Mouse (Mus musculus) cerebellum, postnatal 4 days (tissue): Measurements from ENCODE around the gene Lrrc42.
A peak's percentile ranks its signal among the peaks of the same experiment; 100 is the strongest.

ENCODE experiments used
- DNase-seq, 2 experiments: peaks; one replicate each; pipeline ENCODE4 v3.0.0; 2022; ENCODE audit warnings: low spot score in 2 of 2, mixed read lengths in 1 of 2

The Lrrc42 gene

DNA sequence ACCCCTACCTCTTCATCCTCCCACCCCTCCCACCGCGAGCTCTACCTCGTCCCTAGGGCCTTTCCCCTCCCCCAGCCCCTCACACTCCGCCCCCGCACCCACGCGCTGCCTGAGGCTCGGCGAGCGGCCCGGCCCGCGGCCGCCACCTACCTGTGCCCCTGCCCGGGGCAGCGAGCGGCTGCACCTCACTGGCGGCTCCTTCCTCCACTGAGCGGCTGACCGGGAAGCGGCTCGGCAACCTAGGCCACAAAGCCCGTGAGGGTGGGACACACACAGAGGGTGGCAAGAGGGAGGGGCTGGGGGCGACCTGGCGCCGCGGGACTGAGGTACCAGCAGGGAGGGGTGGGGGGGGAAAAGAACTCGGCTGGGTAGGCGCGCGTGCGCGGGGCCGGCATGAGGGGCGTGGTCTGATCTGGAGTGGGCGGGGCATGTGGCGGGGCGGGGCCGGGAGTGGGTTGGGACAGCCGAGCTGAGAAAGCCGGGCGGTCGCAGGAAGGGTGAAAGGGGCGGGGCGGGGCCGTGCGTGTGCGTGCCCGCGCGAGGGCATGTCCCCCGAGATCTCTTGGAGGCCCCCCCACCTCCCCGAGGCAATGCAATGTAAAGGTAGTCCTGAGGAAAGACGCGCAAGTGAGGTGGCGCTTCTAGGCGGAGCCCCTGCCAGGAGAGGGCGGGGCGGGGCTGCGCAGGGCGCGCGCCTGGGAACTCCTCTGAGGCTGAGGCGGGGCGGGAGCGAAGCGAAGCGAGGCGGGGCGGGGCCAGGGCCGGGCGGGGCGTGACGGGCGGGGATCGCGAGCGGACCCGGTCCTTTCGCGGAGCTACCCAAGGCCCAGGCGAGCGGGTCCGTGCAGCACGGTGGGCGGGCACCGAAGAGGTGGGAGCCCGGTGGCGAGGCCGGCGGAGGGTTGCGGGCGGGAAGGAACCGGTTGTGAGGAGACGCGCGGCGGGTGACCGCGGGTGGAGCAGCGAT lies at the start of gene Lrrc42, which contains the start of gene Hspb11:
Lrrc42 (minus strand) TSS at position 408 of the 967 bp plus-strand sequence.
Hspb11 (plus strand) TSS at position 469 of the 967 bp plus-strand sequence.
- DNase-seq, result peak; percentile 88 to 95

DNA sequence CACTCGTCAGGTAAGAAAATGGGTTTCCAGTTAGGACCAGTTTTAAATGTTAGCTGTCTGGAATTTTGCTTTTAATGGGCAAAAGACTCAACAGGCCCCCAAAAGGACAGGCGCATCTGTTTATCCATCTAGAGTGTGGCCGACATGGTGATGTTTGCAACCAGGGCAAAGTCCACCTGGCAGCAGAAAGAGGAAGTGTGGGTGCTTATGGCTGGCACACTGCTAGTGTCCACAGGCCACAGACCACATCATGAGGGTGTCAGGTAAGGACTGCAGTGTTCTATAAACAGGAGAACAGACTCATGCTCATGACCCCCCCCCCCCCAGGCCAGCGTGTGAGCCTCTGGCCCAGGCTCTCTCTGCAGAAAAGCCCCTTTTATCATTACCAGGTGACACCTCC lies 49.5 kb upstream of the Lrrc42 start:
- DNase-seq, result no peak

DNA sequence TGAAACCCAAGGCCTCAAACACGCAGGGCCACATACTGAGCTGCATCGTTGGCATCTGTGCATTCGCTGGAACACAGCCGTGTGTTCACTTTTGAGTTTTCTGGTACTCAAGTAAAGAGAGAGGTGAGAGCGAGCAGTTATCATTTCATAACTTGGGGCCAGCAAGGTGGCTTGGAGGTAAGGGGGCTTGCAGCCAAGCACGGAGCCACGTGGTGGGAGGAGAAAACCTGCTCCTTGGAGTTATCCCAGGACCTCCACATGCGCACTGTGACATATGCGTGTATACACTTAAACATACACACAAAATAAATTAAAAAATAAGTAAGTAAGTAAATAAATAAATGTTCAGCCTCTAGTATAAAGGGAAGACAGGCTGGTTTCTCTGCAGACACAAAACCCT lies 48.9 kb upstream of the Lrrc42 start:
- DNase-seq, result no peak

DNA sequence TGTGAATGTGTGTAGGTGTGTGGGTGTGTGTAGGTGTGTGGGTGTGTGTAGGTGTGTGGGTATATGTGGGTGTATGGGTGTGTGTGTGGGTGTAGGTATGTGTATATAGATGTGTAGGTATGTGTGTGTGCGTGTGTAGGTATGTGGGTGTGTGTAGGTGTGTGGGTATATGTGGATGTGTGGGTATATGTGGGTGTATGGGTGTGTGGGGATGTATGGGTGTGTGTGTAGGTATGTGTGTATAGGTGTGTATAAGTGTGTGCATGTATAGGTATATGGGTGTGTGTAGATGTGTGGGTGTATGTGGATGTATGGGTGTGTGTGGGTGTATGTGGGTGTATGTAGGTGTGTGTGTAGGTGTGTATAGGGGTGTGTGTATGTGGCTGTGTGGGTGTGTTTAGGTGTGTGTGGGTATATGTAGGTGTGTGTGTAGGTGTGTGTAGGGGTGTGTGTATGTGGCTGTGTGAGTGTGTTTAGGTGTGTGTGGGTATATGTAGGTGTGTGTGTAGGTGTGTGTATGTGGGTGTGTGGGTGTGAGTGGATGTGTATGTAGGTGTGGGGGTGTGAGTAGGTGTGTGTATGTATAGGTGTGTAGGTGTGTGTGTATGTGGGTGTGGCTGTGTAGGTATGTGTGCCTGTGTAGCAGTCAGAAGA lies 47.7 kb upstream of the Lrrc42 start:
- no peak for DNase-seq

DNA sequence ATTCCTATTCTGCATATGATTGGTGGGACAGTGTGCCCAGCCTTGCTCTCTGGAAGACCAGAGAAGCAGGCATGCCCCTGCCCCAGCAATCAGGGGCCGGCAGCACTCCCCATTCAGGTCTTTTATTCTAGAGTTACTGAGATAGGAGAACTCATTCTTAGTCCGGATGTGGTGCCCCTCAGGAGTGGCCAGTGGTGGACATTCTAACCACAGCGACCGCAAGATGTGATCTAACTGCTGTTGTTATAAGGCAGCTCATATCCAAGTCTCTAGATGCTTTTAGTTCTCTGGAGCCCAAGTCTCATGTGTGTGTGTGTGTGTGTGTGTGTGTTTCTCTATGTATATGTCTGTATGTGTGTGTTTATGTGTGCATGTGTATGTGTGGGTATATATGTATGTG lies 47.0 kb upstream of the Lrrc42 start:
- DNase-seq, result no peak

DNA sequence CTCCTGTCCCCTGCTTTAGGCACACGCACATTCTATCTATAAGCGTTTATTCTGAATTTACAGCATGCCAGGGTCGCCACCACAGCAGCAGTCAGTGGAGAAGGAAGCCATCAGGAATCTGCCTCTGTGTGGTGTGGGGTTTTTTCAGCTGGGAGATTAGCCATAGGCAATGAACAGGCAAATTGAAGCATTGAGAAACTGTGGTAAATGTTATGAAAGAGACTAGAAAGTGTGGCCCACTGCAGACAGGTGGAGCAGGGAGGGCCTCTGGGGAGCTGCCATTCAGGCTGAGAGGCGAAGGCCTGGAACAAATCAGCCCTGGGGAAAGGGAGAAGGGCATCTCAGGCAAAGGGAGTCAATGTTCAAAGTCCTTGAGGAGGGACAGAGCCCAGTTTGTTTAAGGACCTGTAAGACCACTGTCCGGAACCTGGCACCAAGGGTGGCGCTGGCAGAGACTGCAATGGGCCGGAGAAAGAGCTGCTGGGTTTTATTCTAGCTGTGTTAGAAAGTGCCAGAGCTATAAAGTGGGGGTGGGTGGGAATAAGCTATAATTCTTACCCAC lies 46.5 kb upstream of the Lrrc42 start:
- no peak for DNase-seq

DNA sequence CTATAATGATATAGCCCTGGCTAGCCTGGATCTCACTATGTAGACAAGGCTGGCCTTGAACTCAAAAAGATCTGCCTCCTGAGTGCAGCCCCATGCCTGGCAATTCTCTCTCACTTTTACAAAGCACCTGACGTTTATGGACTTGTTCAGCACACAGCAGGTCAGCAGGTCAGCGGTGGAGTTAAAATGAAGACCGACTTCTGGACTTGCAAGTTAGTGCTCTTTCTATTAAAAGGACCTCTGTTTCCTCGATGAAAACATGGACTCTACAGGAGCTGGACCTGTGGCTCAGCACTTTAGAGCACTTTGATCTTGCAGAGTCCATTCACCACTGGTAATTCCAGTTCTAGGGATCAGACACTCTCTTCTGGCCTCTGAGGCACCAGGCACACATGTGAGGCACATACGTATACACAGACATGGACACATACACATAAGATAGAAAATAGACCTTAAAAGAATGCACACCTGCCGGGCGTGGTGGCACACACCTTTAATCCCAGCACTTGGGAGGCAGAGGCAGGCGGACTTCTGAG lies 44.8 kb upstream of the Lrrc42 start:
- no peak for DNase-seq

DNA sequence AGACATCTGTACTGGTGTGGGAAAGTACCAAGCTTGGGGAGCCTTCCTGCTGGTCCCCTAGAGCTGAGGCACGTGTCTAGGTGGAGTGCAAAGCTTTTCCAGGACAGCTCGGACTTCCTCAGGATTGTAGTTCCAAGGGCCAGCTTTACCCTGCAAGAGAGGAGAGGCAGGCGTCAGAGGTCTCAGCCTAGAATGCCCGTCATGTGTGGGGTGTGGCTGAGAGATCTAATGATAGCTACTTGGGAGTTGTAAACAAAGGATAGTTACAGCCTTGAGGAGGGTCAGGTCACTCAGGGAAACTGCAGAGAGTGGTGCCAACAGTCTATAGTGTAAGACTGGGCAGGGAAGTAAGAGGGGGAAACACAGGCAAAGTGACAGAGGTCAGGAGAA lies 38.9 kb upstream of the Lrrc42 start:
- no peak for DNase-seq

DNA sequence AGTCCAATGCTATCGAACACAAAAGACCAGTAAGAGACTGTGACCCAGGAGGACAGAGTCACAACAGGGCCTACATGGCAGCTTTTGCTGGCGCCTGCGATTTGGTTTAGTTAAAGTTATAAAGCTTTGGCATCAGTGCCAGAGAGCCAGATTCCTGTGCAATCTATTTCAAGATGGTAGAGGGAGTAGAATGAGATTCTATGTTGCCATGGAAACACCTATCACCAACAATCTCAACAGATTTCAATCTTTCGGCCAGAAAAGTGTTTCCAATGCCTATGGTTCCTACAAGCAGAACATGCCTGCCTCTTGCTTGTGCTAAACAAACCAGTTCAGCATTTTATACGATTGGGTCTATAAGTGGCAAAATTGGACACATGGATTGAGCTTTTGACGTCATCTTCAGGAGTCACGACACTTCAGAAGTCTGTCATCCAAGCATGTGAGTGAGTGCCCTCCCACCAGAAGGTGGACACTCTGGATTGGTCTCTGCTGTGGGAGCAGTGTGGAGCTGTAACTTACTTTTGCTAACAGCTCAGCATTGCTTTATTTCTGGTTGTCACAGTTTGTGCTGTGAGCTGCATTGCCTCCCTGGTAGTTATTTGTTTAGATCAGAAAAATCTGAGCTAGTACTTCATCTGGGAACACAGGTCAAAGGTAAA lies 38.4 kb upstream of the Lrrc42 start:
- no peak for DNase-seq

DNA sequence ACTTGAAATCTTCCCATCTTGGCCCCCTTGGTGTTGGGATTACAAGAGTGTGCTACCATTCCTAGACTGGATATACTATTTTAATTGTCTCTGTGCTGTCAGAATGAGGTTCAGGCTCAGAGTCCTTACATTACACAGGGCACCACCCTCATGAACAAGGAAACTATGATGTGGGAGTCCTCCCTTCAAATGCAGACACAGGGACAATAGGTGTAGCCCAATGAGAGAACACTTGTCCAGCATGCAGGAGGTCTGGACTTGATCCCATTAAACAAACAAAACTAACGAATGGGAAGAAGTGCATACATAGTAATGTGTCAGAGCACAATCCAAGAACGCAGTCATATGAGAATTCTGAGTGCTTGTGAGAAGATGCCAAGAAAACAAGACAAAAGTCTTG lies 34.2 kb upstream of the Lrrc42 start:
- DNase-seq, result no peak

DNA sequence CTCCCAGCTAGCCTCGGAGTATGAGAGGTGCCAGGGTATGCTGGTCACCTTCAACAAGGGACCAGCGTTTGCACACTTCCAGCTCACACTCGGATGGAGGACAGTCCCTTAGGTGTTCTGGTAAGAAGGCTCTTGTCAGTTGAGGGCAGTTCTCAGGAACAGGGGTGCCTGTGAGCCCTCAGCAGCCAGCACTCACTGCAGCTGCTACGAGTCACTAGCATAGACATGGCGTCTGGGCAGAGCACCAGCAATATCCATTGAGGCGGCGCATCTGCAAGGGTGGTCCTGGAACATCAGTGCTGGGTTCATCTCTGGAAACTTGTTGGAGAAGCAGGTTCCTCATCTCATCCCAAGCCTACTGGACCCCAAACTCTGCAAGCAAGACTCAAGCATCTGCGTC lies 33.1 kb upstream of the Lrrc42 start:
- no peak for DNase-seq

DNA sequence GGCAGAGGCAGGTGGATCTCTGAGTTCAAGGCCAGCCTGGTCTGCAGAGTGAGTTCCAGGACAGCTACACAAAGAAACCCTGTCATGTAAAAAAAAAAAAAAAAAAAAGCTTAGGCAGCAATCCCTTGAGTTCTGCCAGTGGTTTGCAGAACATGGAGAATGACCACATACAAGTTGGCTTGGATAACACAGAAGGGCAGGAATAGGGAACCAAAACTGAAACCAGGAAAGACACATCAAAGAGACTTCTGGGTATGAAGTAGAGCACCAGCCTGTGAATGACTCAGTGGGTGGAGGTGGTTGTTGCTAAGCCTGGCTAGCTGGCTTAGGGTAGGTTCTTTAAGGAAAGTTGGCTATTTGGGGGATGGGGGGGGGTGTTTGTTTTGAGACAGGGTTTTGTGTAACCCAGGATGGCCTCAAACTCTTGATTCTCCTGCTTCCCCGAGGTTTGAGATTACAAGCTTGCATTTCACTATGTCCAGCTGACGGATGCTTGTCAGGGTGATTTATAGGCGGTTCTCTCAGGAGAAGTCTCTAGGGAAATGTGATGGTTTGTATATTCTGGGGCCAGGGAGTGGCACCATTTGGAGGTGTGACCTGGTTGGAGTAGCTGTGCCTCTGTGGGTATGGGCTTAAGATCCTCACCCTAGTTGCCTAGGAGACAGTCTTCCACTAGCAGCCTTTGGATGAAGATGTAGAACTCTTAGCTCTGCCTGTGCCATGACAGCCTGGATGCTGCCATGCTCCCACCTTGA lies 32.3 kb upstream of the Lrrc42 start:
- DNase-seq, result no peak

DNA sequence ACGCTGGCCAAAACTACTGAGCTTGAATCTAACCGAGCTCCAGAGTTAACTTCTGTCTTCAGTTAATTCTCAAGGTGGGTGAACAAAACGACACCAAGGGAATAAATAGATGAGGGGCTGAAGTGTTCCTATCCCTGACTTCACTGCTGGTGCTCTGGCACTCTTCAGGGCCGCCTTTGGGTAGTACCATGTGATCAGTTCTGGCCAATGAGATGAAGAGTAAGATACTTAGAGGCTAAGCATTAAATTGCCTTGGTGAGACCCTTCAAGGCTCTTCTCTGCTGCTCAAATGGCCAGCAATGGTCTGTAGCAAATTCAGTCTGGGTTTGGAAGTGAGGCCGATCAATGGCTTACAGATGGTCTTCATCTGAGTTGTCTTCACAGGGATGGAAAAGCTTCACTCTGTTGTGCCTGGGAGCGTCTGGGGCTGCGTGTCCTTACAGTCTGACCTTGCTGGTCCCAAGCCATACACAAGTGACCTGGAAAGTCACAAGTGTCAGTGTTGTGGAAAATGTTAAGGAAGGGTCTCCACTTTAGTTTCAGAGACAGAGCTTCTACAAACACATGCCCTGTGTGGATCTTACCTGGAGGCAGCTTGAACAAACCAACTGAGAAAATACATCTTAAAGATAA lies 27.6 kb upstream of the Lrrc42 start:
- no peak for DNase-seq

DNA sequence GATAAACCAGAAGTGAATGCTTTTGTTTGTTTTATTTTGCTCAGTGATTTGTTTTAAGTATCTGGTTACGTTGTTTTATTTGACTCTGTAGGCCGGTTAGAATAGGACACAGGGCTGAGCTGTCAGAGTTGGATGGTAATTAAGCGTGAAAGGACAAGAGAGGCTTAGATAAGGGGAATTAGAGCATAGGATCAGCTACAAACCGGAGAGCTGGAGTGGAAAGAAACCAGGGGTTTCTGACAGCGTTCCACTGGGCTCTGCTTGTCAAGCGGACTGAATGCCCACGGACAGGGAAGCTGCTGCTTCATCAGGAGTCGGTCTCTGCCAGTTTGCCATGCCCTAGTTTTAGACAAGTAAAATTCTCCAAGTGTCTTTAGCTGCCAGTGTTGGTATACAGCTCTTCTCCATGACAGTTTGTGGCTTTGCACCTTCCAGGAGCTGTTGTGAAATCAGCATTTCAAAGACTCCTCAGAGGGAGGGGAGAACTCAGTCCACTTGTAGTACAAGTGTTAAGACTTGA lies 24.9 kb upstream of the Lrrc42 start:
- peak in 1 of 2 experiments; percentile 17 for DNase-seq

DNA sequence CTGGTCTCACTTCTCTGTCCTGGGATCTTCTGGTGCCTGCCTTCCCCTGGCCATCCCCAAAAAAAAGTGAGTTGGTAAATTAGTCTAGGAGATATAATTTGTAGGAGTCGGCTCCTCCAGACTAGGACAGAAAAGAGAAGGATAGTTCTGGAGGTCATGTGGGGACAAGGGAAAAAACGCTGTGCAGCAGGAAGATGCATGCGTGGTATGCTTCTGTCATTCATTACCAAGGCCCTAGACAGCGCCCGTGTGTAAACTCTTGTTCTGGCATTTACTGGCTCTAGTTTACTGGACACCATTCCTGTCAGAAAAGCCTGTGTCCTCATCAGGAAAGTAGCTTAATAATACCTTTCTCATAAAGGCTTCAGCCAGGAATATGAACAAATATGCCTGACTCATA lies 21.2 kb upstream of the Lrrc42 start:
- no peak for DNase-seq

DNA sequence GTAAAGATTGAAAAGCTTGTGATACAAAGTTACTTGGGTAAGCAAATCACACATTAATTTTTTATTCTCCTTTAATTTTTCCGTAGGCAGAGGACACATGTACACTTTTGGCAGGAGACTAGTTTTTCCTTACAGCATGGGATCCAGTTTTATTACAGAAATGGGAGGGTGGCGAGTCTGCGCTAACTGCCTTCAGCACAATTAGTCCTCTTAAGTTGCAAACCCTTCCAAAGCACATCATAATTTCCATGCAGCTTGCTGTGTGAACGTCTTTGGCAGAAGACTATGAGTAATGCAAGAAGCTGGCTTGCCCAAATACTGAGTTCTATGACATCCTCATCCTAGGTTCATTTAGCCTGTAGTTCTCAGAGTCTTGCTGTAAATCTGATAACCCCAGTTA lies 20.4 kb upstream of the Lrrc42 start:
- no peak for DNase-seq

DNA sequence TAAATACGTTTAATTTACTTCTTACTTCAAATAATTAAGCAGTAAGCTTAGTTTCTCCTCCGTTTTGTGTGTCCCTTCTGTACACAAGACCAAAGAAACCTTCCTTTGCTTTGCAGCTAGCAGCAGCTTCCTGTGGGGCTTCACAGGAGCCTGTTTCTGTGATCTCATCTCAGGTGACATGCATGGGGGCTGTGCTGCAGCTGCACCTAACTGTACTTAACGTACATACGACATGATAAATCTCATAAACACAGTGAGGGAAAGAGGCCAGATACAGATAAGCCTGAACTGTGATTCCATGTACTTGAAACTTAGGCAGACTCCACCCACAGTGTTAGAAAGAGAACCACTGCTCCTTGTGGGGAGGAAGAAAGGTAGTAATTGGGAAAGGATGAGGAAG lies 6.7 kb upstream of the Lrrc42 start:
- DNase-seq, result no peak

DNA sequence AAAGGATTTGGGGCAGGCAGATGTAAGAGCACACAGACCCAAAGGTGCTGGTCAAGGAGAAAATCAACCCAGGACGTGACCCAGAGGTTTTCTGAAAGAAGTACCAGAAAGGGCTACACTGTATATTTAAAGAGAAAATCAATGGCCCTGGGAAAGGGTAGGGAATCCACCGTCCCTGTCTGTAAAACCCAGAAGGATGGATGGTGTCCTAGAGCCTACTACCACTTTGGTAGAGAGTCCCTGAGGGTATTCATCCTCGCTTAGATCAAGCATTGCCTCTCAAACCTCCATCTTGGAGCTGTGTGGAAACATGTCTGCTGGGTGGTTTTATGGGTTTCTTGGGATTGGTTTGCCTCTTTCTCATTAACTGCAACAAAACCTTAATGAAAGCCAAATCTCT lies 1.1 kb upstream of the Lrrc42 start:
- no peak for DNase-seq

DNA sequence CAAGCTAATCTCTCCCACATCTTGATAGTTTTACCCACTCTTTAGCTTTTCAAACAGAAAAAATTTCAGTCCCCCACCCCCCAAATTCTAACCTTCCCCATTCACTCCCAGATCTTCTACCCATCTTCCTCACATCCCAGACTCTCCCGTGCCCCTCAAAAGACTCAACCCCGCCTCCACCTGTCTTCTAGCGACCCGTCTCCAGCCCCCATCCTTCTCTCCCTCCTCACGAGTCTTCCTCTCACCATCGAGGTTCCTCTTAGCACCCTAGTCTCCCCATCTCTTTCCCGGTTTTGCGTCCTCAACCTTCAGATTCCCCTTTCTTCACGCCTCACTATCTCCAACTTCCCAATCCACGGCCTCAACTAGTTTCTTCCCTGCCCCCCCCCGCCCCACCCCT lies 810 bp downstream of the Lrrc42 start:
- no peak for DNase-seq

DNA sequence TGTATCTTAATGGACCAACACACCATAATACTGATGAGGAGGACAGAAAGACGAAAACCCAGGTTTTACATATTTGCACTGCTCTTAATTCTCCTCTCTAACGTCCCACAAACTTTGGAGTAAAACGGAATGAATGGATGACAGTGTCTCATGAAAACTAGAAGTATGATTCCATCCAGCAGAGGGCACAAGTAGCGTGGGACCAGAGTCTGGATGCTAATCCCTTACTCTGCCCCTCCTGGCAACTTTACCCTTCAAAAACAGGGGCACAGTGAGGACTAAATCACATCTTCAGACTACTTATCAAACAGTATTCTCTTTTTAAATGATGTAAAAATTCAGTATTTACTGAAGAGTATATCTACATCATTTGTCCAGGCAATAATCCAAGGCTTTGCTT lies 2.8 kb downstream of the Lrrc42 start:
- peak in 1 of 2 experiments; percentile 48 for DNase-seq
